Mouse (Mus musculus) cerebellum, adult (tissue): ENCODE data around the gene Ndufa13.

Experiments
- ATAC-seq: cut with Nextera tagmentation; 2 replicates; pipeline ENCODE4 v1.9.2; 2017; ENCODE audit warnings: mild to moderate bottlenecking, moderate library complexity, mixed read lengths; ENCODE audit not compliant: insufficient number of reproducible peaks, low FRiP score, low TSS enrichment

Gene Ndufa13

DNA sequence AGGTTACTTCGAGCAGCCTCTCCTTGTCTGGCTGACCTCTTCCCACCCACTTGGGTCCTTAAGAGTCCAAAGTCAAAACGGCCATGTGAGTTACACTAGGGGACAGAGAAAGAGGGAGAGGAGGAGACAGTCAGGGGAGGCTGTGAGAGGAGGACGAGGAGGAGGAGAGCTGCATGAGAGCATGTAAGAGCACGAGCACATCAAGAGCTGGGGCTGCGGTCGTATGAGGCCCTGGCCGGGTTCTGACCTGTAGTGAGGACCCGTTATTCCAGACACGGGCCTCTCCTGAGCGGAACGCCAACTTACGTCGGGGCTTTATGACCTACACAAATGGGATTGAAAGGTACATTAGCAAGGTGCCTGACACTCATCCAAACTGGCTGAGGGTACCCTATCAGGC is 9.6 kb upstream of the Ndufa13 start:
- ATAC-seq, result no peak

DNA sequence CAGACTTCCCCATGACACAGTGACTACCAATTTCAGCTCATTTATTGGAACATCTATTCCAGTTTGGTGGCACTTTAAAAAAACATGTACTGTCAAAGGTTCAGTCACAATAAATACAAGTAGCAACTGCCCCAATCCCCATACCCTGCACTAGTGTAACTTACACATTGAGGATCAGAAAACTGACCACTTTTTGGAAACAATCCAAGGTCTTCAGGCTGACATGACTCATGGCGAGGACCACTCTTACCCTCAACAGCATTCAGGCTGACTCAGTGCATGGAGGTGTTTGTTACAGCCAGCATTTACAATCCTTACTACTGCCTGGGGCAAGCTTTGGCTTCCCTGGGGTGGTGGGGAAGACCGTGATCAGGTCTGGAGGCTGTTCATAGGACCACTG is 4.7 kb upstream of the Ndufa13 start:
- ATAC-seq, result no peak

DNA sequence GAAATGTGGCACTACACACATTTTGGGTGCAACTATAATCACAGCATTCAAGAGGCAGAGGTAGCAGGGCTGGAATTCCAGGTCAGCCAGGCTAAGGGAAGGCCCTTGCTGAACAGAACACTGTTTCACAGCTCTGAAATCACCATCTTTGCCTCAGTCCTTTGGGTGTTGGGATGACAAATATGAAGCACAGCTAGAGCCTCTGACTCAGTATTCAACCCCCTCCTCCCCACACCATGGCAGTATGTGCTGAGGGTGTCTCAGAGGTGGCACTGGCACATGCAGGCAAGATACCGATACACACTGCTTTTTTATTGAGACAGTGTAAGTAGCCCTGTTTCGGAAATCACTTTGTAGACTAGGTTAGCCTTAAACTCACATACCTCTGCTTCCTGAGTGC is 3.9 kb upstream of the Ndufa13 start:
- ATAC-seq, result no peak

DNA sequence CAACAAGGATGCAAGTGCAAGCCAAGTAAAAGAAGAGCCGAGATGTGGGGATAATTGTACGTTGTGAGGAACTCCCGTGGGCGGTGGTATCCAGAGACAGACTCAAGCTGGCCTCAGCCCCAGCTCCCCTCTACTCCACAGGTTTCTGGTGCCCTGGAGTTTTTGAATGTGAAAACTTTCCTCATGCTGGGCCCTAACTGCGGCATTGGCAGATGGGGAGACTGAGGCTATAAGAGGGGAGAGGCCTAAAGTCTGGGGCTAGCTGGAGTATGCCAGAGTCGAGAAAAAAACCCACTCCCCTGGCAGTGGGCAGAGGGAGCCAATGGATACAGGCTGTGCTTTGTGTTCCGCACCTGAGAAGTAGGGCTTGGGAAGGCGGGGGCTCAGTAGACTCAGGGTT is 1.7 kb upstream of the Ndufa13 start:
- no peak for ATAC-seq

DNA sequence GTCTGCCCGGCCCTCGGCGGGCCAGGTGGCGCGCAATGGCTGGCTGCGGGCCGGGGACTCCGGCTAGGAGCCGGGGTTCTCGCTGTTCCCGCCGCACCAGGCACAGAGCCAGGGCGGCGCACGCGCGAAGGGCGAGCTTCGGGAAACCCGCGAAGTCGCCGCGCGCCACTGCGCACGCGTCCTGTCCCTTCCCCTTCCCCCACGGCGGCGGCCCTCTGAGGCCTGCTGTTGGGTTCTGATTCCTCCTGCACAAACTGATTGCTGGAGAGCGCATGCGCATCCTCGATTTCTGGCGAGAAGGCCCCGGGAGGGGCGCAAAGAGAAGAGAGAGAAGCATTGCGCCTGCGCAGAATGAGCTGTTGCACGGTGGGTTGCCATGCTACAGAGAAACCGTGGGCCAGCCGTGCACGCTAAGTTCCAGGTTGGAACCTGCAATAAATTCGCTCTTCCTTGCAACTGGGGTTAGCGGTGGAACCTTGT is 745 bp upstream of the Ndufa13 start:
- ATAC-seq, result peak; percentile 79

DNA sequence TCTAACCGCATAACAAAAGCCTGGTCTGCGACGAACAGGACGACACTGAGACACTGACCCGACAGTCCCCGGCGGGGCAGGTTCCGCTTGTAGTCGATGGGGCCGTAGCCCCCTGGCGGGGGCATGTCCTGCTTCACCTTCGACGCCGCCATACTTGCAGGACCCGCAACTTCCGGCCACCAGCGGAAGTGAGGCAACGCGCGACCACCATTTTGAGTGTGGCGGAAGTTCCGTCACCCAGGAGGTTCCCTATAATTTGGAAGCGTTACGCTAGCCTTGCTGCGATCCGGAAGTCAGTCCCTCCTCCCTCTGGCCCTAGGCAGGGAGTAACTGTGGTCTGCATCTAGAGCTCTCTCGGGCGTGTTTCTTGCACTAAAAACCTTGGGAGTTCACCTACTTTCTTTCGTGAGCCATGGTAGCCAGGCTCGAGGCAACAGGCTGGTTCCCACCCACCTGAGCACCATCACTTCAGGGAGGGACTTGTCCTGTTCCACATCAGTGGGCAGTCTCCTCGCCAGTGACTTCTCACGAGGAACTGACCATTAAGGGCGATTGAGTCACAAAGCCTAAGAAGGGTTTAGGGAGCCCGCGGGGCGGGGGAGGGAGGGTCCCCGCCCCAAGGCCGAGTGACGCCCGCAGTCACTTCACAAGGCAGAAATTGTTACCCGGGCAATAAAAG is 735 bp downstream of the Ndufa13 start:
- peak; percentile 68 for ATAC-seq

DNA sequence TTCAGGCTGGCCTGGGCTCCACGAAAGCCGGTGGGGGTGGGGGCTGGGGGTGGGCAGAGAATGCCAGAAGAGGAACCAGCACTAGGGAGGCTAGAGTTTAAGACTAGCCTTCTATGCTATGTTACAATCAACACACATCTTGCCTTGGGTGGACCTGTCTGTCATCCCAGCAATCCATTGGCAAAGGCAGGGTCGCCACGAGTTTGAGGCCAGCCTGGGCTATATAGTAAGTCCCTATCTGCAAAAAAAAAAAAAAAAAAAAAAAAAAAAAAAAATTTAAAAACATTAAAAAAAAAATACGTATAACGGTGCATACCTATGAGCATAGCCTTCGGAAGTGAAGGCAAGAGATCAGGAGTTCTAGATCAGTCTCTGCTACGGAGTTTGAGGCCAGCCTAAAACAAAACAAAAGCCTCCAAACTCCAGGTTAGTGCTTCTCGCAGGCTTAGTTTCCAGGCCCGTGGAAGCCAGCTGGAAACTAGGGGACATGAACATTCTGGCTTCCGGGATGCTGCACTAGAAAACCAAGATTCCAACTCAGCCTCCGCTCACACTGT is 1.4 kb downstream of the Ndufa13 start:
- no peak for ATAC-seq

DNA sequence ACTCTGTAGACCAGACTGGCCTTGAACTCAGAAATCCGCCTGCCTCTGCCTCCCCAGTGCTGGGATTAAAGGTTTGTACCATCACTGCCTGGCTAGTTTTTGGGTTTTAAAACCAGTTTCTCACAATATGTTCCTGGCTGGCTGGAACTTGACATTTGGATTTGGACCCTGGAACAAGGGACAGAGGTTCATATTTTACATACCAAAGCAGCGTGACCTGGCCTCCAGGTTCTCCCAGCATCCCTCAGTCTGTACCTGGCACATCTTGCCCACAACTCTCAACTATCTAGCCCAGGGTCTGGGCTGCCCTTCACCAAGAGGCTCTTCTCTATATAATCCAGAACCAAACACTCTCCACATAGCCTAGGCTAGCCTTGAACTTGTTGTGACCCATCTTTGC is 2.5 kb downstream of the Ndufa13 start:
- ATAC-seq, result no peak

DNA sequence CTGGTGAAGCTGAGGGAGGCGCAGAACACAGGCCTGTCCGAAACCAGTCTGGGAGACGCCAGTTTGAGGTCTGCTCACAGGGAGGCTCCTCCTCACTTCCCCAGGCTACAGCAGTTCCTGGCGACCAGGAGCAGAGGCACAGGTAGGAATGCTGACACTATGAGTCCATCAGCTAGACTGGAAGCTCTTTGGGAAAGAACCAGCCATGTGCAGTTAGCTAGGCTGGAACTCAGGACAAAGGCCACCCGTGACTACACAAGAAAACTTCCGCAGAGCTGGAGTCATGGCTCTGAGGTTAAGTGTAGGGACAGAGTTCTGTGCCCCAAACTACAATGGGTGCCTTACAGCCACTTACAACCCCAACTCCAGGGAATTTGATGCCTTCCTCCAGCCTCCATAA is 4.5 kb downstream of the Ndufa13 start:
- ATAC-seq, result no peak

DNA sequence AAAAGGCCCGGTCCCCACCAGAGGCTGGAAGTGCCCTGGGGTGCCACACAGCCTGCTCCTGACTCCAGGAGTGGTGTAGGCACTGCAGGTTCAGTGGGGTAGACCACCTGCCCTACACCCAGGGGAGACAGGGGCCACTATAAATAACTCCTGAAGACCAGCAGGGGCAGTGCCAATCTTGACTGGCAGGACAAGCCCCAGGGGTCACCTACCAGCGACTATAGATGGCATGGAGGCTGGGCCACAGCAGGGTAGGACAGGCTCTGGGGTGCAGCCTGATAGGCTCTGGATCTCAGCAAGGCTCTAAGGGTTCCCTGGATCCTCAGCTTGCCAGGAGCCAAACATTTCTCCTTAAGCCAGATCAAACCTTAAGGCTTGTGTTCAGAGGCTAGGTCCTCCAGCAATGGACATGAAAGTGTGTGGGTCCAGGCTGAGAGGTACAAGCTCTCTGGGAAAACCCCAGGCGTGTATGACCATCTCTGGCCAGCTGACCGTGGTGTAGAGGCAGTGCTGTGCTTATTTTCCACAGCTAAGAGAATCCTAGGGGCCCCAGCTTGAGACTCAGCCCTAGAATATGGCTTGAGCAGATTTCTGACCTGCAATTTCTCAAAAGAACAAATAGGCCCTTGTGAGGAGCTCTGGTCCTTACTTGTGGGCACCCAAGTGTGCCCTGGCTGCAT is 6.4 kb downstream of the Ndufa13 start:
- no peak for ATAC-seq

DNA sequence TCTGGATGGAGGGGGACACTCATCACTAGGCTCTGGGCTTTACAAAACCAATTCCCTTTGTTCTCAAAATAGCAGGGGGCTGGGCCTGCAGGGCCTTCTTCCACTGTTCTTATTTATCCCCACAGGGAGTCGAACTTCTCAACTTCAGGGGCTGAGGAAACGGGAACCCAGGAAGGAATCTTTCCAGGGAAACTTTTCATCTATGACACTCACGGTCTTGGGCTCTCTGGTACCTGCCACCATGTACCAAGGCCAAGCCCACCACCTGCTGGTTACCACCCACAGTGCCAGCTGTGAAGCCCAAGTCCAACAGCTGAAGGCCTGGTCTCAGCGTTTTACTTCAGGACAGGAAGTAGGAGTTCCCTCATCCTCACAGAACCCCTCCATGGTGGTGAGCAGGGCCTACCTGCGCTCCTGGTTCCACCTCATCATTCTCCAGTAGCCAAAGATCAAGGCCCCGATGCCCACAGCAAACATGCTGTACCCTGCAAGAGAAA is 7.5 kb downstream of the Ndufa13 start:
- ATAC-seq, result no peak

DNA sequence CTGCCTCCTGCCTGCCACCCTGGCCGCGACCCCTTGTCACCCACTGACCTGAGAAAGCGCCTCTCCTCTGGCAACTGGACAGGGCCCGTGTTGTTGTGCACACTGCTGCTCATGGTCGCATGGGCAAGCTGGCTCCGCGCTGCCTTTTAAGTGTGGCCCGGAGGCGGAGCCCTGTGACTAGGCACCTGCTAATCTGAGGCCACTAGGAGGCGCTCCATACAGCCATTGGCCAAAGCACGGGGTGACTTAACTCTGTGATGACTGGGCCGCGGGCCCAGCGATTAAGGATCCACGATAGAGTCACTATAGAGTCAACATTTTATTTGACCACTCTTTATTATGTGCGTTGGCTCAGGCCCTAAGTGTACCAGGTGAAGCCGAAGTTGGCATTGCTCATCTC is 8.5 kb downstream of the Ndufa13 start:
- no peak for ATAC-seq

DNA sequence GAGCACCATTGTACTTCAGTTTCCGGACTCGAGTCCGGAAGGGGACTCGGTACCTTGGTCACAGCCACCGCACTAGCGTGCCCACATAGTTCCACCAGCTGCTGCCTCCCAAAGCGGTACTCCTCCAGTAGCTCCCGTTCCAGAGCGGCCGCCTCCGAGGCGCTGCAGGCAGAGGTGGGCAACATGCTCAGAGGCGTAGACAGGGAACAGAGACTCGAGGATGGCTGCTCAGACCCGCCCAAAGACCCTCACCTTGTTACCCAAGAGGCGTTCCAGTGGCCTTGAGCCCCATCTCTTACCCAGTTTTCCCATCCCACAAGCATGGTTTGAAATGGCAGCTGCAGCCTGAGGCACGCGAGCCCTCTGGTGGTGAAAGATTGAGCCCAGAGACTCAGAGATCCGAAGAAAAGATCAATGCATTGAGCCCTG is 11.5 kb downstream of the Ndufa13 start:
- ATAC-seq, result no peak

DNA sequence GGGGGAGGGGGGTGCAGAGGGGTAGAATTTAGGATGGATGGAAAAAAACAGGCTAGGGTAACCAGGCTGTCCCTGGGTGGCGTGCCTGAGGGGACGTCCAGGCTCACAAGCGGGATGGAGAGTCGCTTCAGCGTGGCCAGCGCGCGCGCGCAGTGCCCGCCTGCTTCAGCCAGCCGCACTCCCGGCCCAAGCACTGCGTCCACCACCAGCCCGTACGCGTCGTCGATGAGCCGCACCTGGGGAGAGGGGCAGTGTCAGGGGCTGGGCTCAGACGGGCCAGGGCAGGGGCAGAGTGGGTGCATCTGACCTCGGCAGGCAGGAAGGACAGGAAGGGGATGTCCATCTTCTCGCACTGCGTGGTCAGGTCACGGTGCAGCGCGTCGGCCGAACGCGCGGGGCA is 13.5 kb downstream of the Ndufa13 start:
- no peak for ATAC-seq

DNA sequence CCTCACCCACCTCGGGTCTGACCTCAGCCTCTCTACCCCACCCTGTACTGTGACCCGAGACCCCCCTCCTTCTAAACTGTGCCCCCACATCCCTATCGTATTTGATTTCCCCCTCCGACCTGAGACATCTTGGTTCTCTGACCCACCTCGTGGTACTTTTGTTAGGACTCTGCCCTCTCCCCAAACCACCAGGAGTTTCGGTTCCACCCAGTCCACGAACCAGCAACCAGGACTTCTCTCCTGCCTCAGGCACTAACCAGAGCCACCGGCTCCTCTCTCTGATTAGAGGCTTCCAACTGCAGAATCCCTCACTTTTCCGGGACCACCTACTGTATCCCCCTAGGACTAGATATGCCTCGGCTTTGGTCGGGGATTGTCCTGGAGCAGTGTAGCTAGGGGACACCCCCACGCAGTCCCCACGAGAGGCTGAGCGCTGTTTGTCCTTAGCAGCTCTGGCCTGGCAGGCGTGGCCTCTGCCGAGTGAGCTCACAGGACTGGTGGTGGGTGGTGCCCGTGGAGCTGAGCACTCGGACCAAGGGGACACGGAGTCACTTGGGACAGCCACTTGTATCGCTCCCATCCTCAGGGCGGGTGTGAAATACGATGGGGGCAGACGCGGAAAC is 14.0 kb downstream of the Ndufa13 start:
- ATAC-seq, result no peak

DNA sequence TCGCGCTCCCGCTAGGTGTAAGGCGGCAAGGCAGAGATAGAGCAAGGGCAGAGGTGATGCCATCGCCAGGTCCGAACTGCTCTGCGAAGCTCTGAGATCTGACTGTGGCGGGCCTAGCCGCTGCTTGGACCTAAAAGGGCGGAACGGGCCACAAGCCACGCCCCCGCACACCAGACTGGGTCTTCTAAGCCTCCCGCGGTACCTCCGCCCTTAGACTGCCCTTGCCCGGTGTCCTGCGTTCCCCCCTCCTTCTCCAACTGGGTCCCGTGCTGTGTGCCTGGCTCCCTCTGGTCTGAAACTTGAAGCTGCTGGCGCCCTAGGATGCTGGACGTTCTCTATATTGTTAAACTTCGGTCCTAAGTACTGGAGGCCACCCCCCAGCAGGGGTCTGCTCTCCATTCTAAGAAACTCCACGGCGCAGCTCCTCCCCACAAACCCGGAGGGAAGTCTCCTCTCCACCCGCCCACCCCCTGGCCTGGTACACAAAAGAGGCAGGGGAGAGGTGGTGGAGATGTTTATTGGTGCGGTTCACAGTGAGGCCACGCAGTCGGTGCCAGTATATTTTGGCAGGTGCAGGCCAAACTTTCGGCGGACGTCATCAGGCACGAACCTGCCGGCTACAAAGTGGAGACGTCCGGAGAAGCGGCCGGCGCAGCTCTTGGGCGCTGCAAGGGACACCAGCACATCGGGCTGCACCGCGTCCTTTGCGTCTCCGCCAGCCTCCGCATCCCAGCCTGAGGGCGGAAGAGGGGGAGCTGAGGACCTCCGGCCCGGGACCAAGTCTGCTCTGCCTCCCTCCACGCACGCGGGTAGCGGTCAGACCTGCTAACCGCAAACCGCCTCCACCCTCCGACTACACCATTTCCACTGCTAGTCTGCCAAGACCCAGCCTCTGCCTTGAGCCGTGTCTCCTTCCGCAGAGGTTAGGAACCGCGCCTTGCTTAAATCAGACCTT is 14.8 kb downstream of the Ndufa13 start, which contains the start of gene Cilp2:
Gene Cilp2, minus strand, starts transcription at position 399 of the 955 bp plus-strand sequence.
- ATAC-seq, result no peak

DNA sequence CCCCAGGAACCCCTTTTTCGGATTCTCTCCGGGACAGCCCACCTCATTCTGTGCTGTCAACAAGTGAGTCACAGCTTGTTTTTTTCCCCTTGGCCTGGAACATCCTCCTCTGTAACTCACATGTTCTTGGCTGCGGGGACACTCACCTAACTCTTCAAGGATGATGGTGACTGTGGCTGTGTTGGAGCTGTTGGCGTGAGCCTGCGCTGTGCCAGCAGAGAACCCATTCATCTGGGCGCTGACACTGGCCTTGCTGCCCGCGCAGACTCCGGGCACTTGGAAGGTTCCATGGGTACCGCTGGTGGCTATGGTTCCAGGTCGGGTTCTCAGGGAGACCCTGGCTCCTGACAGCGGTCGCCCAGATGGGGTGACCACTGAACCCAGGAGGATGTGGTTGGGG is 18.2 kb downstream of the Ndufa13 start:
- ATAC-seq, result no peak

DNA sequence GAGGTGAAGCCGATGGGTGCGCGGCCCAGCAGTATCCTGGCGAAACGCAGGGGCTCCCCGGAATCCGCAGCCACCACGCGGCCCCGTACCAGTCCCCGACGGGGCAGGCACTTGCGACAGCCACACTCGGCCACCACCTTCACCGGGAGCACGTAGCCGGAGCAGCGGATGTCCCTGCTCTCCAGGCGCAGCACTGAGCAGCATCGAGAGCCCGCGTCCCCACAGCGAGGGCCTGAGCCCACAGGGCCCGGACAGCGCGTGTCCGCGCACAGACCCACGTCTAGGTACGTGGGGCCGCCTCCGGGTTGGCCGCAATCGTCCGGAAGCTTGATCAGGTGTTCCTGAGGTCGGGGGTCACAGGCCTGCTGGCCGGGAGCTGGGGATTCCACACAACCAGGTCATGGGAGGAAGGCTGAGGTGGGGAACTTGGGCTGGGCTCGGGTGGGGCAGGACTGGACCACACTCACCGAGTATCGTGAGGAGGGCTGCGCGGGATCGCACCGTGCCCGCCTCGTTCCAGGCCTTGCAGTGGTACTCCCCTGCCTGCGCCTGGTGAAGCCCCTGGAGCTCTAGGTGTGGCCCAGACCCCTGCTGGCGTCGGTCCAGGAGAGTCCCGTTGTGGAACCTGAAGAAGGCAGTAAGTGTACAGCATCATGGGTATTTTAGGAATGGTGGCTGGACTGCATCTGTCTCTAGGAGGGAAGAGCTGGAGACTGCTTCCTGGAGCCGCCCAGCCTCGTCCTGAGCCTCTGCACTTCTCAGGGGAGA is 19.3 kb downstream of the Ndufa13 start:
- ATAC-seq, result no peak

DNA sequence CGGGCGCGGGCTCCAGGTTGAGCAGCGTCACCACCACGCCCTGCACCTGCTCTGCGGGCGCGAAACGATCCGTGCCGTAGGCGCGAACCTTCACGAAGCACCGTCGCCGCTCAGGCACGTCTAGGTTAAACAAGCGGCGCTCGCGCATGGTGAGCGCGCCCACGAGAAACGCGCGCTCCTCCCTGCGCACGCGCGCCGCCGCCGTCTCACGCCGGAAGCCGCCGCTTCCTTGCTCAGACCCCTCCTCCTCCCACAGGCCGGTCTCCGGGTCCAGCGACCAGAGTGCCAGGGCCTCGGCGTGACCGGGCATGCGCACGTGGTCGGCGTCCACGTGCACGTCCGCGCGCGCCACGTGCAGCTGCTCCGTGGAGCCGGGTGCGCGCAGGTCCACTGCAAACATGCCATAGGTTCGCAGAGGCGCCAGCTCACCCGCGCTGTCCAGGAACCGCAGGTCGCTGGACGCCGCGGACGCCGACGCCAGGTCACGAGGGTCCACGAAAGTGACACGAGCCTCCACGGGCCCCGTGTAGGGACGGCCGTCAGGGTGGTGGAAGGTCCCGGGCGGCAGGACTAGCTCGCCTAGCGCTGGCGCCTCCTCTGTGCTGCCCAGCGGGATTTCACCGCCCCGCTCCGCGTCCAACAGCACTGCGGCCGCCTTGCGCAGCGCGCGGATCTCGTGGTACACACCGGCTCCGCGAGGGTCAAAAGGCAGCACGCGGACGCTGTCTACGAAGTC is 20.2 kb downstream of the Ndufa13 start:
- no peak for ATAC-seq
